Mouse (Mus musculus): ENCODE data around the gene Arfip2.

DNA sequence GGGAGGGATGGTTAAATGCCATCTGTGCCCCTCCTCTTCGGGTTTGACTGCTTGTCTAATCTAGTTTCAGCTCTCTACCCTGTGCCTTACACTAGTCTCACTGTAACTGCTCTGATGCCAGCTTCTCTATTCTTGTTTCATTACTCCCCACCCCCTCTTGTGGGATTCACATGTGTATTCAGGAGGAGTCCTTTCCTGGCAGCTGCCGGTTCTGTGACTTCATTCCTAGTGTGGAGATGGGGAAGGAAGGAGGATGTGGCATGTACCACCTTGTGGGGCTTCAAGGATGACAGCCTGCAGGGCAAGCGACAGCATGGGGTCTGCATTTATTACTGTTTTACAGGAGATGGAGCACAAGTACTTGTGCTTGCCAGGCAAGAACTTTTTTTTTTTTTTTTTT lies 1.7 kb upstream of the Arfip2 start:
- TF ChIP-seq CTCF (IDR thresholded peaks at IDR 0.05; ENCODE audit: extremely low read depth, insufficient read length, insufficient replicate concordance, low read depth, low read length) (no peak), POLR2A (IDR thresholded peaks at IDR 0.05; ENCODE audit: low read depth, low read length) (no peak)
